8 mouse cellular contexts compared by ENCODE assay signal in genomic region chr11:5742106-5742505, GRCm38 (mm10). TPM values are rescaled to one million over a fixed set of nuclear protein-coding genes. Genes with fewer than 3 reads are reported as not detected.
DNase-seq lines count a peak whose midpoint lies in the region; ATAC-seq and TF ChIP-seq lines count a peak whose summit lies in the region.
"Had no signal": no experiment of that assay in that cellular context is flagged by ENCODE, and none has a peak within 500 bp of the region (broad histone marks: within the 10 kb centered on the region; RNA-seq: fewer than 3 reads in every experiment).

No protein-coding gene starts in this region.

- H3K27ac ChIP-seq in kidney, postnatal 0 days = no peak overlapping the region
- no peak overlapping the region; the same call in 1 of the 2 replicates for H3K27ac ChIP-seq in ES-Bruce4 (ENCODE audit: insufficient read depth, low read length)
- no peak overlapping the region for H3K27ac ChIP-seq in embryonic fibroblast, embryonic 13.5 days (ENCODE audit: insufficient read depth, low read length)

- H3K27me3 ChIP-seq in kidney, postnatal 0 days (ENCODE audit: insufficient read depth, low read length) = no peaks in the 10 kb centered on the region
- H3K27me3 ChIP-seq in ES-Bruce4 (ENCODE audit: control insufficient read depth, insufficient read depth, low read length, poor library complexity, severe bottlenecking) = no peaks in the 10 kb centered on the region

- TF ChIP-seq EP300 in ES-Bruce4 (IDR thresholded peaks at IDR 0.05; ENCODE audit: insufficient read depth, low read depth, low read length) = 0 out of 2 replicates have a peak, but pooled peaks have one; percentile 5

- H3K9me3 ChIP-seq in kidney, postnatal 0 days (replicated peaks; ENCODE audit: low read length) = 0 out of 2 replicates have a peak, but pooled peaks cover 3% of the 10 kb centered on the region
- no peaks in the 10 kb centered on the region for H3K9me3 ChIP-seq in ES-Bruce4 (replicated peaks; ENCODE audit: control insufficient read depth, insufficient read depth, low read length, poor library complexity, severe bottlenecking)

- TF ChIP-seq CTCF in kidney, postnatal 0 days (IDR thresholded peaks at IDR 0.05; ENCODE audit: low read depth) = peak; percentile 59
- TF ChIP-seq CTCF in ES-Bruce4 (IDR thresholded peaks at IDR 0.05; ENCODE audit: low read depth, low read length) = peak; percentile 54
- TF ChIP-seq CTCF in embryonic fibroblast, embryonic 13.5 days (IDR thresholded peaks at IDR 0.05; ENCODE audit: borderline replicate concordance, insufficient read depth, low read length) = peak; percentile 14; the same call in 1 of the 2 replicates

- H3K36me3 ChIP-seq in kidney, postnatal 0 days (ENCODE audit: insufficient read depth, low read length) = no peaks in the 10 kb centered on the region
- H3K36me3 ChIP-seq in ES-Bruce4 (ENCODE audit: control insufficient read depth, insufficient read depth, low read length, poor library complexity, severe bottlenecking) = no peaks in the 10 kb centered on the region

- DNase-seq in kidney, postnatal 0 days (ENCODE audit: low spot score) = no peak
- DNase-seq in kidney, postnatal 10 days = no peak
- DNase-seq in spleen, postnatal 10 days (ENCODE audit: low spot score in 2 of 2) = peak; percentile 29 to 64
- no peak for DNase-seq in layer of hippocampus, postnatal 36 days
- no peak for DNase-seq in urinary bladder, adult 18-20 months (ENCODE audit: low spot score in 2 of 2)
- DNase-seq: adrenal gland, postnatal 10 days had no signal

- peaks cover 6% of the 10 kb centered on the region; the same call in 1 of the 2 replicates for H3K4me1 ChIP-seq in kidney, postnatal 0 days (replicated peaks; ENCODE audit: insufficient read depth, low read length)
- H3K4me1 ChIP-seq in ES-Bruce4 (ENCODE audit: control insufficient read depth, insufficient read depth, low read length) = no peaks in the 10 kb centered on the region
- peaks cover 10% of the 10 kb centered on the region for H3K4me1 ChIP-seq in embryonic fibroblast, embryonic 13.5 days (ENCODE audit: control insufficient read depth, insufficient read depth, low read length)

- TF ChIP-seq POLR2A in ES-Bruce4 (IDR thresholded peaks at IDR 0.05; ENCODE audit: insufficient read depth, low read length) = no peak
- TF ChIP-seq POLR2A in embryonic fibroblast, embryonic 13.5 days (IDR thresholded peaks at IDR 0.05; ENCODE audit: low read depth, low read length) = no peak

- no peak overlapping the region for H3K4me2 ChIP-seq in kidney, postnatal 0 days (ENCODE audit: low read length)

- ATAC-seq in kidney, postnatal 0 days (replicated peaks; ENCODE audit: low FRiP score, low read depth) = no peak

- no peak overlapping the region for H3K9ac ChIP-seq in kidney, postnatal 0 days (ENCODE audit: low read depth, low read length)
- no peak overlapping the region for H3K9ac ChIP-seq in ES-Bruce4 (ENCODE audit: low read depth, poor library complexity, severe bottlenecking)

- WGBS in kidney, postnatal 0 days = 78% methylated on average over 7 of the region's 7 CpGs

- no peak overlapping the region for H3K4me3 ChIP-seq in kidney, postnatal 0 days (replicated peaks; ENCODE audit: low read depth, low read length)
- no peak overlapping the region for H3K4me3 ChIP-seq in ES-Bruce4 (ENCODE audit: low read depth, low read length)
- no peak overlapping the region for H3K4me3 ChIP-seq in embryonic fibroblast, embryonic 13.5 days (ENCODE audit: insufficient read depth, low read length)

RNA-seq across cellular contexts. Expression of gene Urgcp, which starts 20.1 kb away (rescaled TPM):
- 22.8 and 23.0 TPM in 2 replicates for polyA plus RNA-seq in kidney, postnatal 0 days (2015; fragmentation: Nextera tagmentation; extraction: Ambion mirVana)
- polyA plus RNA-seq in ES-Bruce4 (2011; ENCODE audit: insufficient read depth, insufficient read length, low read depth, missing spikeins) = 10.6 and 11.7 TPM in 2 replicates
- polyA plus RNA-seq in embryonic fibroblast, embryonic 13.5 days (2011; ENCODE audit: insufficient read length, low read depth, missing spikeins) = 18.5 and 19.7 TPM in 2 replicates
- total RNA-seq in layer of hippocampus, postnatal 36 days (2021) = 10 to 100 TPM; 63.9 to 73.3 TPM

RNA-seq across cellular contexts. Expression of gene Mrps24, which starts 26.6 kb away (rescaled TPM):
- 256 and 279 TPM in 2 replicates for polyA plus RNA-seq in kidney, postnatal 0 days (2015; fragmentation: Nextera tagmentation; extraction: Ambion mirVana)
- 61.8 and 69.3 TPM in 2 replicates for polyA plus RNA-seq in ES-Bruce4 (2011; ENCODE audit: insufficient read depth, insufficient read length, low read depth, missing spikeins)
- polyA plus RNA-seq in embryonic fibroblast, embryonic 13.5 days (2011; ENCODE audit: insufficient read length, low read depth, missing spikeins) = 40.2 and 41.9 TPM in 2 replicates
- total RNA-seq in layer of hippocampus, postnatal 36 days (2021) = 10 to 100 TPM; 67.6 to 72.2 TPM

RNA-seq across cellular contexts. Expression of gene Dbnl, which starts 46.2 kb away (rescaled TPM):
- 82.7 and 93.3 TPM in 2 replicates for polyA plus RNA-seq in kidney, postnatal 0 days (2015; fragmentation: Nextera tagmentation; extraction: Ambion mirVana)
- polyA plus RNA-seq in ES-Bruce4 (2011; ENCODE audit: insufficient read depth, insufficient read length, low read depth, missing spikeins) = 27.4 and 33.4 TPM in 2 replicates
- polyA plus RNA-seq in embryonic fibroblast, embryonic 13.5 days (2011; ENCODE audit: insufficient read length, low read depth, missing spikeins) = 46.0 and 48.4 TPM in 2 replicates
- total RNA-seq in layer of hippocampus, postnatal 36 days (2021) = 10 to 100 TPM; 76.8 to 78.0 TPM

Comparison
In these comparisons a context has a peak if more than half of its experiments do, and no peak if none do; other contexts are left out.
1. DNase-seq: peak in spleen, postnatal 10 days (2 of 2); none in kidney, postnatal 0 days (single experiment), kidney, postnatal 10 days (single experiment), layer of hippocampus, postnatal 36 days (0 of 2) and urinary bladder, adult 18-20 months (0 of 2).
2. Peak in every context shown above with its lines, with median percentiles within 50 percentile points of each other: CTCF ChIP-seq.